Mouse (Mus musculus) hindlimb bud, embryonic 11.5 days (tissue): Measurements from ENCODE around the gene Slc6a18.
A peak's percentile ranks its signal among the peaks of the same experiment; 100 is the strongest.

ENCODE experiments used
- DNase-seq: peaks from one replicate; pipeline ENCODE4 v3.0.0-alpha.2; 2012; ENCODE audit warnings: low read depth, low spot score; ENCODE audit errors: extremely low spot score

The Slc6a18 gene

GRCm38 (mm10) chr13:73687601-73688000 lies 9.8 kb upstream of the Slc6a18 start:
- no peak for DNase-seq

- DNase-seq: no peak
Measured at GRCm38 (mm10) chr13:73685502-73685901, 7.7 kb upstream of the Slc6a18 start.

GRCm38 (mm10) chr13:73684412-73684811 lies 6.6 kb upstream of the Slc6a18 start:
- DNase-seq: no peak

- no peak for DNase-seq
Measured at GRCm38 (mm10) chr13:73683682-73684081, 5.9 kb upstream of the Slc6a18 start.

GRCm38 (mm10) chr13:73682226-73682625 lies 4.4 kb upstream of the Slc6a18 start:
- no peak for DNase-seq

GRCm38 (mm10) chr13:73680394-73680793 lies 2.6 kb upstream of the Slc6a18 start:
- DNase-seq: no peak

GRCm38 (mm10) chr13:73679311-73679710 lies 1.5 kb upstream of the Slc6a18 start:
- DNase-seq: no peak

- DNase-seq: no peak
Measured at GRCm38 (mm10) chr13:73675161-73675560, 2.7 kb downstream of the Slc6a18 start.

GRCm38 (mm10) chr13:73660163-73660695 lies 17.6 kb downstream of the Slc6a18 start:
- DNase-seq: no peak

GRCm38 (mm10) chr13:73658953-73659352 lies 18.9 kb downstream of the Slc6a18 start:
- peak; percentile 2 for DNase-seq

GRCm38 (mm10) chr13:73654976-73655375 lies 22.8 kb downstream of the Slc6a18 start:
- DNase-seq: no peak

- no peak for DNase-seq
Measured at GRCm38 (mm10) chr13:73653266-73653665, 24.6 kb downstream of the Slc6a18 start.

- no peak for DNase-seq
Measured at GRCm38 (mm10) chr13:73646397-73647087, 31.3 kb downstream of the Slc6a18 start.

GRCm38 (mm10) chr13:73641296-73641695 lies 36.5 kb downstream of the Slc6a18 start:
- DNase-seq: no peak

GRCm38 (mm10) chr13:73637826-73638225 lies 40.0 kb downstream of the Slc6a18 start:
- no peak for DNase-seq

- no peak for DNase-seq
Measured at GRCm38 (mm10) chr13:73631837-73632236, 46.0 kb downstream of the Slc6a18 start.

- DNase-seq: no peak
Measured at GRCm38 (mm10) chr13:73628586-73629113, 49.2 kb downstream of the Slc6a18 start.

GRCm38 (mm10) chr13:73626745-73627549 lies 50.9 kb downstream of the Slc6a18 start, which contains the start of gene Tert:
Gene Tert, plus strand, starts transcription at chr13:73626911.
- DNase-seq: peak; percentile 30

- DNase-seq: no peak
Measured at GRCm38 (mm10) chr13:73626410-73626744, 51.4 kb downstream of the Slc6a18 start.

- DNase-seq: no peak
Measured at GRCm38 (mm10) chr13:73620637-73621036, 57.2 kb downstream of the Slc6a18 start.

- DNase-seq: no peak
Measured at GRCm38 (mm10) chr13:73618406-73618805, 59.4 kb downstream of the Slc6a18 start.
